Mouse (Mus musculus): ENCODE results near the gene Msrb2.

DNA sequence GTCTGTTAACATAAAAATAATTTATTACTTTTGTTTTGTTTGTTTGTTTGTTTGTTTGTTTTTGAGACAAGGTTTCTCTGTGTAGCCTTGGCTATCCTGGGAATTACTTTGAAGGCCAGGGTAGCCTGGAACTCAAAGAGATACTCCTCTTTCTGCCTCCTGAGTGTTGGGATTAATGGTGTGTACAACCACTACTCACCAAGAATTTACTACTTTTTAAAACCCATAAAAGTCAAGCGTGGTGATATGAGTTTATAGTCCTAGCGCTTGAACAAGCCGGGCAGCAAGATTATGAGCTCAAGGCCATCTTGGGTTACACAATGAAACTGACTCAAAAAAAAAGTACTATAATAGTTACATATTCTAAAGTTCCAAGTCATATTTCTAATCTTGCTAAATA lies 20.4 kb downstream of the Msrb2 start:
- TF ChIP-seq CTCF (IDR thresholded peaks at IDR 0.05; ENCODE audit: low read depth) = no peak
- TF ChIP-seq EP300 (IDR thresholded peaks at IDR 0.05; ENCODE audit: low read depth) = no peak

Measured in liver, postnatal 0 days (tissue).